Comparison of ENCODE assay signal across 32 mouse cellular contexts in the genomic region with DNA sequence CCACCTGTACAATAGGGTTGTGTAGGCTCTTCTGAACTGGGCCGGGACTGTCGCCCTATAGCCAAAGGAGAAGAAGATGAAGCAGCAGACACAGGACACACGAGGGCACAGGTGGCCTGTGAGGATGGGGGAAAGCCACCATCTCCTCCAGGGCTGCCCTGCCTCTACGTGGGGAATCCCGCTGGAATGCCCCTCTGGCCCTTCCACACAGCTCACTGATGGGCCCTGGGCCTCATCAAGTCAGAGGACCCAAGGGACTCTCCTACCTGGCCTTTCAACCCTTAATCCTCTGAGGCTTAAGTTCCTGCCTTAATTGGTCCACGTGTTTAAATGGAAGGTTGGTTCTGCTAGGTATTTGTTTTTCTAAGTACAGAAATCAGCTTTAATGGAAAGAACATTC. TPM values are rescaled to one million over a fixed set of nuclear protein-coding genes. Genes with fewer than 3 reads are reported as not detected.
"Had no signal": no experiment of that assay in that cellular context is flagged by ENCODE, and none has a peak within 500 bp of the region (broad histone marks: within the 10 kb centered on the region; RNA-seq: fewer than 3 reads in every experiment).

No protein-coding gene starts in this region.

- H3K9me3 ChIP-seq: limb, embryonic 10.5 days; limb, embryonic 15.5 days; liver, embryonic 12.5 days; liver, embryonic 13.5 days; liver, embryonic 15.5 days; lung, embryonic 15.5 days; midbrain, embryonic 10.5 days; midbrain, embryonic 12.5 days; midbrain, embryonic 13.5 days; midbrain, embryonic 15.5 days; neural tube, embryonic 12.5 days had no signal

- ATAC-seq: liver, embryonic 12.5 days; liver, postnatal 0 days; lung, postnatal 0 days; midbrain, embryonic 13.5 days; midbrain, embryonic 15.5 days; midbrain, embryonic 16.5 days had no signal

- H3K27me3 ChIP-seq: limb, embryonic 12.5 days; limb, embryonic 13.5 days; limb, embryonic 15.5 days; liver, embryonic 12.5 days; liver, embryonic 13.5 days; liver, embryonic 15.5 days; lung, embryonic 15.5 days; midbrain, embryonic 12.5 days; midbrain, embryonic 13.5 days; midbrain, embryonic 15.5 days; neural tube, embryonic 12.5 days had no signal

- H3K4me2 ChIP-seq: limb, embryonic 12.5 days; limb, embryonic 13.5 days; limb, embryonic 15.5 days; liver, embryonic 11.5 days; liver, embryonic 12.5 days; liver, embryonic 13.5 days; liver, embryonic 15.5 days; lung, embryonic 14.5 days; lung, embryonic 15.5 days; midbrain, embryonic 11.5 days; midbrain, embryonic 12.5 days; midbrain, embryonic 13.5 days; midbrain, embryonic 15.5 days; neural tube, embryonic 12.5 days had no signal

- H3K27ac ChIP-seq: limb, embryonic 10.5 days; limb, embryonic 12.5 days; limb, embryonic 13.5 days; limb, embryonic 15.5 days; liver, embryonic 12.5 days; liver, embryonic 13.5 days; liver, embryonic 14.5 days; liver, embryonic 15.5 days; lung, embryonic 15.5 days; macrophage; midbrain, embryonic 10.5 days; midbrain, embryonic 12.5 days; midbrain, embryonic 13.5 days; midbrain, embryonic 15.5 days; neural tube, embryonic 12.5 days had no signal

- H3K9ac ChIP-seq: limb, embryonic 12.5 days; limb, embryonic 13.5 days; limb, embryonic 15.5 days; liver, embryonic 12.5 days; liver, embryonic 13.5 days; liver, embryonic 14.5 days; liver, embryonic 15.5 days; liver, postnatal 0 days; lung, embryonic 14.5 days; lung, embryonic 15.5 days; midbrain, embryonic 12.5 days; midbrain, embryonic 13.5 days; midbrain, embryonic 15.5 days; neural tube, embryonic 12.5 days had no signal

- DNase-seq: left cerebral cortex, postnatal 4 days; liver; liver, embryonic 13.5 days; liver, postnatal 0 days; lung, adult 18-20 months; lung, adult 2 months; lung, embryonic 14.5 days; lung, postnatal 10 days; lung, postnatal 14 days; lung, postnatal 36 days; lung, postnatal 4 days; midbrain, embryonic 14.5 days had no signal

- H3K4me3 ChIP-seq: limb, embryonic 10.5 days; limb, embryonic 12.5 days; limb, embryonic 13.5 days; limb, embryonic 15.5 days; liver, embryonic 12.5 days; liver, embryonic 13.5 days; liver, embryonic 15.5 days; lung, embryonic 15.5 days; megakaryocyte, embryonic 14.5 days; midbrain, embryonic 10.5 days; midbrain, embryonic 12.5 days; midbrain, embryonic 13.5 days; midbrain, embryonic 15.5 days; myocyte; neural tube, embryonic 12.5 days had no signal

- H3K4me1 ChIP-seq: liver, embryonic 12.5 days; liver, embryonic 13.5 days; liver, embryonic 15.5 days; lung, embryonic 15.5 days had no signal

- H3K36me3 ChIP-seq: liver, embryonic 15.5 days had no signal

RNA-seq across cellular contexts. Expression of gene Tmem51, which starts 59.2 kb away (rescaled TPM):
- polyA plus RNA-seq: myocyte had no signal
